Mouse (Mus musculus): ENCODE results near the gene Fbll1. TPM values are rescaled to one million over a fixed set of nuclear protein-coding genes. Genes with fewer than 3 reads are reported as not detected.
"Not testable (repeated sequence)": the region's sequence is repeated elsewhere in the genome, so short reads cannot be mapped to it uniquely, and the experiment has no call there.

Gene Fbll1
- not detected for polyA plus RNA-seq (2017; shearing (Covaris generic))

GRCm38 (mm10) chr11:35798874-35799273 lies at the start of gene Fbll1:
Fbll1 (minus strand) TSS chr11:35798884.
- ATAC-seq: no peak

DNA sequence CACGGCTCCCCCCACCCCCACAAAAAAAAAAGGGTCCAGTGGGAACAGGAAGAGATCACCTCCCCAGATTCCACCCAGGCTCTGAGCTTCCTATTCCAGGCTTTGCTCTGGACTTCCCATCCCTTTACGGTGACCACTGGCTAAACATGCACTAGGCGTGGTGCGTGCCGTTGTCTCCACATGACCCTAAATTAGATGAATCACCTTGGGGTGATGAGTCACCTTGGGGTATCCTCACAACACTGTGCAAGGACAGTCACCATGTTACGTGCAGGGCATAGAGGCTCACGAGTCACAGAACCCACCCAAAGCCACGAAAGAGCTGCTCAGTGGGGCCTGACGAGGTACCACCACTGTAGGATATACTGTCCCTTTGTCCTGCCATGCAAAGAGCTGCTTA lies 45.6 kb upstream of the Fbll1 start:
- no peak for ATAC-seq

GRCm38 (mm10) chr11:35842560-35842959 lies 43.9 kb upstream of the Fbll1 start:
- ATAC-seq: not testable (repeated sequence)

DNA sequence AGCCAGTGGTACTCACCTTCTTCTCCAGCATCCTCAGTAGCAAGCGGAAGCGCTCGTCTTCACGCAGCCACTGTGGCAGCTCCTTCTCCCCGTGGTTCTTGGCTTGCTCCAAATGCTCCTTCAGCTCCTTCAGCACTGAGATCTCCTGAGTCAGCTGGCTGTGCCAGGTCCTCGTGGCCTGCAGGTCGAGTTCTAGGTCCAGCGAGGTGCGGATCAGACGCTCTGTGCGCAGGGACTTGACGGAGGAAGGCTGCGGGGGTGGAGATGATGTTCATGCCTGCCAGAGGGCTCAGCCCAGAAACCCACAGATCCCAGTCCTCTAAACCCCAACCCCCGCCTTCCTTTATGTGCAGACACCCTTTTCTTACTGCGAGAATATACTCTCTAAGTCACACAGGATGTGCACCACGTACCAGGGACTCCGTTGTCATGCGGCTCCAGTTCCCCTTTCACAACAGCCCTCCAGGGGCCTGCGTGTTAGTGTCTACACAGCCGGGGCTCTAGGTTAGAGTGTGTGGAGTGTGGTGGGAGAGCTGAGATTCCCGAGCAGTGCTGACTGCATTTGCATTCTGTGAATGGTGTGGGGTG lies 43.1 kb upstream of the Fbll1 start:
- peak; percentile 56 for ATAC-seq

GRCm38 (mm10) chr11:35840806-35841205 lies 42.1 kb upstream of the Fbll1 start:
- not testable (repeated sequence) for ATAC-seq

DNA sequence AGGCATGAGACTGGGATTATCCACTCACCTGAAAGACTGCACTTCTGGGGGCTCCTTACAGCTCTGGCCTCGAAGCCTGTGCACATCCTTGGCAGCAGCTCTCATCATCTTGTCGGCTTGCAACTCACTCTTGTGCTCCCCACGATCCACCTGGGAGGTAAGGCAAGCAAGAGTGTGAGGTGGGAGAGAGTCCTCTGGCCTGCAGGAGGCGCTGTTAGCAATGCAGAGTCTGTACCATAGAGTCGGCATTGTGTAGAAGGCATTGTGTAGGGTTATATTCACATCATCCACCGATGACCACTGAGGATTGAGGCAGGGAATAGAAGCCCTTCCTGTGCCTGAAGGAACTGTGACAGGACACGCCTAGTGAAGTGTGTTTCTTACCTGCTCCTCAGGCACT lies 41.6 kb upstream of the Fbll1 start:
- no peak for ATAC-seq

GRCm38 (mm10) chr11:35838345-35839338 lies 40.0 kb upstream of the Fbll1 start:
- ATAC-seq: peak; percentile 31

DNA sequence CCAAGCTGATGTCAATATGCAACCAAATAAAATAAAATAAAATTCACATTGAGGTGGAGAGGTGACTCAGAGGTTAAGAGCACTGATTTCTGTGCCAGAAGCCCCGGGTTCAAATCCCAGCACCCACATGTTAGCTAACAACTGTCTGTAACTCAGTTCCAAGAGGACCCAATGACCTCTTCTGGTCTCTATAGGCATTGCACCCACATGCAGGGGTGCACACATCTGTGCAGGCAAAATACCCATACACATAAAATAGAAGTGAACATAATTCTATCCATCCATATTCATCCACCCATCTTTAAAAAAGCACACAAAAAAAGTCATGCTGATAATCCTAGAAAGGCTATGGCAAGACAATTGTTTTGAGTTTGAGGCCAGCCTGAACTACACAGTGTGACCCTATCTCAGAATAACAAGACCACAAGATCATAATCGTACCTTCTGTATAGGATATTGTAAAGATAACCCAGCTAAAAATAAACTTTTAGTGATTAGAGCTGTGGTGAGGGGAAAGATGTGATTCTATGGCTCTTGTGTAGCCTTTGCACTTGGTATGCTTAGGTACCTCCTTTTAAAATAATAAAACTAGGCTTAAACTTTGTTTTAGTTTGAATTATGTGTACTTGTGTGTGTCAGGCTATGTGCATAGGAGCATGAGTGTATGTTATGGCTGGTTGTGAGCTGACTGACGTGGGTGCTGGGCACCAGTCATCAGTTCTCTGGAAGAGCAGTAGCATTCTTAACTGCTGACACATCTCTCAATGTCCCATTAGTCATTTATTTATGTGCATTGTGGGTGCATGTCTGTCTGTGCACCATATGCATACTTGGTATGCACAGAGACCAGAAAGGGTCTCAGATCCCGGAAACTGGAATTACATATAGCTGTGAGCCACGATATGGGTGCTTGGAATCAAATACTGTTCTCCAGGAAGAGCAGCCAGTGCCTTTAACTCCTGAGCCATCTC lies 38.8 kb upstream of the Fbll1 start:
- no peak for ATAC-seq

GRCm38 (mm10) chr11:35834022-35834760 lies 35.5 kb upstream of the Fbll1 start, which contains the start of gene Rars:
Rars (minus strand) TSS chr11:35834506.
- ATAC-seq: peak; percentile 94

DNA sequence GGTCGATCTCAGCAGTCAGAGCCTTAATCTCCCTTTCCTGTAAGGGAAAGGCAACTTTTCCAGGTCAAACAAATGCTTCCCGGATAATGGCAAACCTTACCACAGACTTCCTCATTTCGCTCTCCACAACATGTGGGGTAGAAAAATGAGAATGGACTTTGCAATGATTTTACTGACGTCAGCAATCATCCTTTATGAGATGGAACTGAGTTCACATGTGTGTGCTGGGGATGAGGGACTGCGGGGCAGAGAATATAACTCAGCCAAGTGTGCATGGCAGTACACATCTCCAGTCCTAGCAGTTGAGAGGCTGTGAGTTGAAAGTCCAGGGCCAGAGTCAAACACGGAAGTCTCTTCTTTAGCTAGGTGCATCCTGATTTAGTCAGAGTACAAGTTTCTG lies 34.6 kb upstream of the Fbll1 start:
- ATAC-seq: no peak

DNA sequence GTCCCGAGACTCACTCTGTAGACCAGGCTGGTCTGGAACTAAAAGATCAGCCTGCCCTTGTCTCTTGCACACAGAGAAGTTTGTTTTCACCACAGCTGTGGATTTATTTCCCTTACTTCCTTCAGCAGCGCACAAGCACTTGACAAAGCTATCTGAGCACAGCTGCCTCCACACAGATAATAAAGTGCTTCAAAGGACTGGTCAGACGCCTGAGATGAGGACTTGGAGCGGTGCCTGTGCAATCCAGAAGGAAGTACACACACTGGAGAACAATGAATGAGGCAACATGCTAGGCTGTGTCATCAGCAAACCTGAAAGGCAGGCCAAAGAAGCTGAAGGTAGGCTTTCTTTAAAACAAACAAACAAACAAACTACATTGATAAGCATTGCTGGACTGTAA lies 33.5 kb upstream of the Fbll1 start:
- ATAC-seq: no peak

DNA sequence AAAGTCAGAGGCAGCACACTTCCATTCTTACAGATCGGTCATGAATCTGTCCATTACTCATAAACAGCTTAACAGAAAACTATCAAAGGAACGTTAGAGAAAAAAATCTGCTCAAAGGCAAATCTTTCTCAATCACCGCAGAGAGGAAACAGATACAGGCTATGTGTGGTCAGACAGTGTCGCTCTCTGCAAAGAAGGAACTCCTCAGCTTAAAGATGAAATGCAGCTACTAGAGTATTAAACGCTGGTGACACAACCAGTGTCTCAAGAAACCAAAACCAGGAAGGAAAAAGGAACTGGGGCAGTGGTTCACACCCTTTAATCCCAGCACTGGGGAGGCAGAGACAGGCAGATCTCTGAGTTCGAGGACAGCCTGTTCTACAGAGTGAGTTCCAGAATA lies 29.0 kb upstream of the Fbll1 start:
- ATAC-seq: no peak

- no peak for ATAC-seq
Observed at GRCm38 (mm10) chr11:35816316-35816715, 17.6 kb upstream of the Fbll1 start.

DNA sequence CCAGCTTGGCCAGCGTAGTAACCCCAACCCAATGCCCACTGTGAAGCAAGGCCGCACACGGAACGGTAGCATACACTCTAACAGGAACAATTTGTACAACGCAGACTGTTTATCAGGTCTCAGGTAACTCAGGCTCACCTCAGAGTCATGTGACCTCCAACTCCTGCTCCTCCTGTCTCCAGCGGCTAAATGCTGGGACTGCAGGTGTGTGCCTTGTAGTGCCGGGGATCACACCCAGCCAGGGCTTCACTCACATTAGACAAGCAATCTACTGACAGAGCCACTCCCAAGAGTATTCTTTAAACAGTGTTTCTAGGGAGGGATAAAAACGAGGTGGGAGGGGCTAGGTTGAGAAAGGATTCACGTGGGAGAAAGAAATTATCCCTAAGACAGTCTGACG lies 12.8 kb upstream of the Fbll1 start:
- ATAC-seq: no peak

- no peak for ATAC-seq
Observed at GRCm38 (mm10) chr11:35801332-35801731, 2.6 kb upstream of the Fbll1 start.

GRCm38 (mm10) chr11:35798495-35798820 lies 226 bp downstream of the Fbll1 start:
- no peak for ATAC-seq

DNA sequence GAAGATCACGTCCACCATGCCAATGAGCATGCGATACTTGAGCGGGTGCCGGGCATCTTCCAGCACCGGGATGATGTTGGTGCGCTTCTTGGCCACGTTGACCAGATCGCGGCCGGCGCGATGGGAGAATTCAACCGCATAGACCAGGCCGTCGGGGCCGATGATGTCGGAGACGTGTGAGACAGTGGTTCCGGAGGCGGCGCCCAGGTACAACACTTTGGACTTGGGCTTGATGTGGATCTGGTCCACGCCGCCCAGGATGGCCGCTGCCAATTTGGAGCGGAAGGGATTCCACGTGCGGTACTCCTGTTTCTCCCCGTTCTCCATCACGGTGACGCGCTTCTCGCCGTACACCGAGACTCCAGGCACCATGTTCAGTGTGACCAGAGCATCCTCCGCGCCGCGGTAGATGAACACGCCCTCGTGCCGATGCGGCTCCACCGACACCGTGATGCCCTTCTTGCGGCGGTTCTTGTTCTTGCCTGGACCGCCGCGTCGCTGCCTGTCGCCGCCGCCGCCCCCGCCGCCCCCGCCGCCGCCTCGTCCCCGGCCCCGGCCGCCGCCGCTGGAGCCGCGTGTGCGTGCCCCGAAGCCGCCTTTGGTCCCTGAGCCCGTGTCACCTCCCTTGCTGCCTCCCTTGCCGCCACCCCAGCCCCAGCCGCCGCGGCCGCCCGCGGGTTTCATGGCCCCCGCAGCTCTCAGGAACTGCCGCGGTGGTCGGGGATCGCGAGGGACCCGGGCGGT lies 761 bp downstream of the Fbll1 start:
- ATAC-seq: no peak

DNA sequence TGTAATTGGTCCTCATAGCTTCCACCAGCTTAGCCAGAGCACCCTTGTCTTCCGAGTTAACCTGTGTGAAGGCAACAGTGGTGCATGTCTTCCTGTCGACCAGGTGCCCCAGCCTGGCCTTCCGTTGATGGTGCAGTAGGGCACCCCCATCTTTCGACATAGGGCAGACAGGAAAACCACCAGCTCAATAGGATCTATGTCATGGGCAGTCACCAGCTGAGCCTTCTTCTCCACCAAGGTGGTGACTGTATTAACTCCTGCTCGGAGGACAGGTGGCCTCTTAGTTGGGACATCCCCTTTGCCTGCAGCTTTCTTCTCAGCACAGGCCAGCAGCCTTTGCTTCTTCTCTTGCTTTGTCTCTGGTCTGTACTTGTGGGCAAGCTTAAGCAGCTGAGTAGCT lies 5.9 kb downstream of the Fbll1 start:
- not testable (repeated sequence) for ATAC-seq

- ATAC-seq: no peak
Observed at GRCm38 (mm10) chr11:35788443-35788842, 10.2 kb downstream of the Fbll1 start.

DNA sequence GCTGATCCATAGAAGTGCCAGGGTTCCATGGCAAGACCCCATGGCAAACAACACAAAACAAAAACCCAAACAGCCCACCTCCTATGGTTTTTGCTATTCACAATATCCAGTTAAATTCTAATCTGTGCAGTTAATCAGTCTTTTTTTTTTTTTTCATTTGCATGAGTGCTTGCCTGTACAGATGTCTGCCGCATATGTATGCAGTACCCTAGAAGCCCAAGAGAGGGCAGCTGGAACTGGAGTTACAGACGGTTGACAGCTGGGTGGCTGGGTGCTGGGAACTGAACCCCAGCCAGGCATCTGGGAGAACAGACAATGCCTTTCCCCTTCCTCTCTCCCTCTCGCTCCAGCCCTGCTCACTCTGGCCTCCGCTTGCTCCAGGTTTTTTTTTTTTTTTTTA lies 14.1 kb downstream of the Fbll1 start:
- no peak for ATAC-seq

DNA sequence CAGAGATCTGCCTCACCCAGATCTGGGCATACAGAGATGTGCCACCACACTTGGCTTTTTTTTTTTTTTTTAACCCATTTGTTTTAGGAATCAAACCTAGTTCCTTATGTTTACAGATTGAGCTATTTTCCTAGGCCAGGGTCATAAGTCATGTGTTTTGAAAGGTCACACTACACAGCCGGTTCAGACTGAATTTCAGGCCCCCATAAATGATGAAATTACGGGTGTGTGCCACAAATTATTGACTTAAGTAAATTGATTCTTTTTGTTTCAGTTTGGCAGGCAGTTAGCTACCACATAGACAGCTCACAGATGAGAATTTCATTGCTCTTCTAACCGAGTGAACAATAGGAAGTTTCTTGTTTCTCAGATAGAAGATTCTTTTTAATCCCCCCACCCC lies 14.7 kb downstream of the Fbll1 start:
- no peak for ATAC-seq
